Mouse (Mus musculus) ovary, postnatal 14 days (tissue): Measurements from ENCODE around the gene Nsmce4a.

Experiments used
- DNase-seq: peaks from one replicate; pipeline ENCODE4 v3.0.0; 2022; ENCODE audit warnings: low spot score

Nsmce4a gene

DNA sequence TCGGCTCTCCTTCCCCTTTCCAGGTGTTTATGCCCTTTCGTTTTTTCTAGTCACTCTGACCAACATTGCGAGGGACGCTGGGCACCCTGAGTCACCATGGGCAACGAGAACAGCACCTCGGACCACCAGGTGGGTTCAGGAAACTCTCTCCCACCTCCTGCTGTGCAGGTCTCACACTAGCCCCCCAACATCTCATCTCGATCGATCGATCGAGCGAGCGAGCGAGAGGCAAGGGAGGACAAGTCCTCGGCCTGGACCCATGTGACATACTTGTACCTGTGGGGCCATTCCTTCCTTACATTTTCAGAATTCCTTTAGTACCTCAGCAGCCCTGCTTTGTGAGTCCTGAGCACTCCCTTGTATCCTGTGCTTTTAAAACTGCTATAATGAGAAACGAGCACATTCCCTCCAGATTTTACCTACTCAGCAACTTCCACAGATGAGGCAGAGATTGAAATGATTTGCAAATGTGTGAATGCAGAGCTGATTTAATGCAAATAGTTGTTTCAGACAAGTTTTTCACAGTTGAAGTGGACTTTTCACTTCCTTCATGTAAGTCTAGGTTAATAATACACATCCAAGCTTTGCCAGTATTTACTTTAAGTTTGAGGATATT, 4.6 kb upstream of the Nsmce4a start, which contains the start of gene Tacc2:
Gene Tacc2, plus strand, starts transcription at position 51 of the 616 bp plus-strand sequence.
- no peak for DNase-seq

DNA sequence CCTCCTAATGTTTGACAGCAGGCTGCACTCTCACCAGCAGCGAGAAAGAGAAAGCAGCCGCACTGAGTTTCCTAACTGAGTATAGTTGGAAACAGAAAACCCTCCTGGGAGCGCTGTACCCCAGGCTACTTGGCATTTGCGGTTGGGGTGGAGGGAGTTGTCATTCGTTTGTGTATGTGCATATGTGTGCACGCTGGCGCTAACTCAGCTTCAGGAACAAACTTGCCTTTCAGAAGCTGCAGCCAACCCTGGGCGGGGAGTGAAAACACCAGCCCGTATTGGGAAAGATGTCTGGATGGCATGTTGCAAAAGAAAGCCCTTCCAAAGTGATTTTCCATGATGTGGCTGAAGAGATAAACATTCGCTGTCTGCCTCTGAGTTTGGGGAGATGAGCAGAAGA, 4.1 kb upstream of the Nsmce4a start:
- DNase-seq: no peak

DNA sequence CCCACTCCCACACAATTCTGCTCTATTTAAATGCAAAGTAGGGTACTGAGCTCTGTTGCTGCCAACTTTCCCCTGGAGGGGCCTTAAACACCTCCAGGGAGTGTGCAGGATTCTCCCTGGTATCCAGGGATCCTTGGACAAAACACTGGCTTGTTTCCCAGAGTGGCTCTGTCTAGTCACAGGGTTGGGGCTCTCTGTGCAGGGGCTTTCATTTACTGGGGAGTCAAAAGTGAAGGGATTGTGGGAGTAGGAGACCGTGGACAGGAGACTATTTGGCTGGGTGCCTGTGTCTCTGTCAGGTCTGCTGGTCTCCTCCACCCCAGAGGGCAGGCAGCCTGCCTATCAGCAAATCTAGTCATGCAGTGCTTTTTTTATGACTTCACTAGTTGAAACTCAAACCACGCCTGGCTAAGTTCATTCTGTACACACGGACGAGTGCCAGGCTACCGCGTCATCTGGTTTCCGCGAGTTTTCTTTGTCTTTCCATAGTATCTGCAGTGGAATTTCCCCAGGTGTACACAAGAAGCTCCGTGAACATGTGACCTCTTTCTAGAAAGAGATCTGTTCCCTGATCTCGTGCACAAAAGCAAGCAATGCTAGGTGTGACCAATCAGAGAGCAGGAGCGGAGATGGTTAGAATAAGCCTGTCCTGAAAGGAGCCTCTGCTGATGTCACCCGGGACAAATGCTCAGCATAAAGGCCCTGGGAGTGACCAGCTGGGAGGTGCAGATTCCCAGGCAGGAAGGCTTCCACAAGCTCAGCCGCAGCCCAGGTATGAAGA, 1.5 kb upstream of the Nsmce4a start:
- peak; percentile 29 for DNase-seq

DNA sequence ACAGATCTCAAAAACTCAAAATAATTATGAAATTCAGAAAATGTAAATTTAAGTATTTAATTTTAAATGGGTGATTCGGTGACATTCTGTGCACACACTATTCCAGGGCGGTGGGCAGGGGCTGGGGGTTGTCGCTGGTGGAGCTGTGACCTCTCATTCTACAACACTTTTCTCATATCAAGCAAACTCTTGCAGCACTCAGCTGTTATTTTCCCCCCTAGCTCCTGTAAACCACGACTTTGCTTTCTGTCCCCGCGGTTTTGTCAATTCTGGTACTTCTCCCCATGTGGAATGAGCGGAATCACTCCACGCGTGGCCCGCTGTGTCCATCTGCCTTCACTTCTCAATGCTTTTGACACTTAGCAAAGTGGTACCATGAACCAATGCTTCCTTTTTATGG, 828 bp upstream of the Nsmce4a start:
- DNase-seq: no peak

DNA sequence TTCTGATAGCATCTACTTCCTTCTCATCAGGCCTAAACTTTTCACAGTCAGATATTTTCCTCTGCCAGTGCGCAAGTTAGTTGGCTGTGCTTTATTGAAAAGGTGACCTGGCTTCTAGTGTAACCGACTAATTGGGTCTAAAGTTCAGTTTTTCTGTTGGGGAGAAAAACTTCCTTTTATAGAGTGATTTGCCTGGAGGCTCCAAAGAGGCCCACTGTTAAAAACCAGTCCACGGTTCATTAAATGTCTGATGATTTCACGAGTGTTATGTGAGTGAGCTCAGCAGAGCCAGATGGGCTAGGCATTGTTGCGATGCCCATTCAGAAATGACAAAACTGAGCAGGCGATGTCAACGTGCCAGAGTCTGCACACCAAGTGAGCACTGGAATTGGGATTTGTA, 2.4 kb downstream of the Nsmce4a start:
- no peak for DNase-seq

DNA sequence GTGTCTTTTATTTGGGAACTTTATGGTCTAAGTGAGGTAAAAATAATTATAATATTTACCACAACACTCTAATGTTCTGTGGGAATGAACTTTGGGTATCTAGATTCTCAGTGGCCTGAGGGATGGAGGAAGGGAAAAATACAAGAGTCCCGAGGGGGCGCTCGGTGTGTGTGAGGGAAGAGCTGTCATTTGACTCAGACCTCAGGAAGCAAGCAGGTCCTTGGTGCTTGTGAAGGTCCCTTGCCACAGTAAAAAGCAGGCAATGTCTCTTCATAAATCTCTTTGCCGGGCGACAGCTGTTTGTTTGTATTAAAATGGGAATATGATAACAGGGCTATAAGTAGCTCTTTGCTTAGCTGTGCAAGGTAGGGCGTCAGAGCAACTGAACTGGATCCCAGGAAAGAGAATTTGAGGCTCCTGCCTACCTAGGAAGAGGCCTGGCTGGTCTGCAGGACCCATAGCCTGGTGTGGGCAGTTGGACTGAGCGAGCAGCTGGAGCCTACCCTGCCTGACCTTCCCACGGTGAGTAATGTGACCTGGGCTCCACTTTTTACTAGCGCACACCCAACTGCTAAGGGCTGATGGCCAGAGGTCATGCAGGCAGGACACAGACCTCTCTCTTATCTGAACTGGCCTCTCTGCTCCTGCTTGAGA, 4.0 kb downstream of the Nsmce4a start:
- no peak for DNase-seq

DNA sequence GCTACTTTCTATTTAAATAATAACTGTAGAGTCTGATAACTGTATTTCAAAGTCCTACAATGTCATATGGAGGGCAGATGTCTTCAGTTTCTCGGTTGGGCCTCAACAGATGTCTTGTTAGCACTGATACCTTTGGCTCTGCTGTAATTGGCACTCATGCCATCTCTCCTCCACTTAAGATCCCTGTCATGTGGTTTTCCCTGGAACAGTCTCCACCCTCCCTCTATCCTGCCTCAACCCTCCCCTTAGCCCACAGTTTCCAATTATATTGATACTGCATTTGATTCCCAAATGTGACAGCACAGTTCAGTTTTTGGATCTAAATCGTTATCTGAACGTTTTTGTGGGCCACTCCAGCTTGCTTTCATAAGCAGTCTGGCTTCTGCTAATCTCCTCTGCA, 8.3 kb downstream of the Nsmce4a start:
- DNase-seq: no peak

DNA sequence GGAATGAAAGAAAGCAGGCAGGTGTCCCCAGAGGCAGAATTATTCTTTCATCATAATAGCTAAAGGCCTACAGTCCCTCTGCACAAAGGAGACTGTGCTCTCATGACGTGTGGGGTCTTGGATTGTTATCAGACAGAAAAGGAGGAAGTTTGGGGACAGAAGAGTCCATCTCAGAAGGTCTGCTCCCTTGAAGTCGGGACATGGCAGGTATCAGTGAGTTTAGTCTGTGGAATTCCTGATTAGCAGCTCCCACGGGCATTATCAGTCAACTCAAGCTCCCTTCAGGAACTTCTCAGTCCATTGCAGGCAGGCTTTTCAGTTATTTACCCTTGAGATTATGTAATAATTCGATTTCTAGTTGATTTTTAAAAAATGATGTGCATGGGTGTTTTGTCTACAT, 9.0 kb downstream of the Nsmce4a start:
- no peak for DNase-seq

DNA sequence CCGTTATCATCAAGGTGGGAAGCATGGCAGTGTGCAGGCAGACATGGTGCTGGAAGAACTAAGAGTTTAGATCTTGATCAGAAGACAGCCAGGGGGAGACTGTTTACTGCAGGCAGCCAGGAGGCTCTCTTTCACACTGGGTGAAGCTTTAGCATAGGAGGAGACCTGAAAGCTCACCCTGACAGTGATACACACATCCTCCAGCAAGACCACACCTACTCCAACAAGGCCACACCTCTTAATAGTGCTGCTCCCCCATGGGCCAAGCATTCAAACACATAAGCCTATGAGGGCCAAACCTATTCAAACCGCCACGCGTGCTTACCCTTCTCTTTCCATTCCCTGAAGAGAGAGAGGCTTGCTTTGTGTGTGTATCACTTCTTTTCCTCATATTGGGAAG, 9.6 kb downstream of the Nsmce4a start:
- no peak for DNase-seq

DNA sequence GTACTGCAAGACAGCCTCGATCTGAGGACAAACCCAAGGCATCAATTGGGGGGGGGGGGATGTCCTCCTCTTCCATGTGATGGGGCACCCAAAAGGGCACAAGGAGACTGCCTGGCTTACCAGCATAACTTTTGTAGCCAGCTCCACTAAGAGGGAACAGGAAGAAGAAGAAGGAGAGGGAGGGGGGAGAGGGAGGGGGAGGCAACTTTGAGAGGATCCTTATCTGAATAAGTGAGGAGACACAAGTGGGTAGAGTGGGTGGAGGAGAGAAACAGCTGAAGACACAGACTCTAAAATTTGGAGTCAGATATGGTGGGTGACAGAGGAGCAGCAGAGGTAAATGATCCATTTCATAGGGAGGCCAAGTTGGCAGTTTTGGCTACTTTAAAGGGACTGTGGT, 12.0 kb downstream of the Nsmce4a start:
- DNase-seq: no peak

DNA sequence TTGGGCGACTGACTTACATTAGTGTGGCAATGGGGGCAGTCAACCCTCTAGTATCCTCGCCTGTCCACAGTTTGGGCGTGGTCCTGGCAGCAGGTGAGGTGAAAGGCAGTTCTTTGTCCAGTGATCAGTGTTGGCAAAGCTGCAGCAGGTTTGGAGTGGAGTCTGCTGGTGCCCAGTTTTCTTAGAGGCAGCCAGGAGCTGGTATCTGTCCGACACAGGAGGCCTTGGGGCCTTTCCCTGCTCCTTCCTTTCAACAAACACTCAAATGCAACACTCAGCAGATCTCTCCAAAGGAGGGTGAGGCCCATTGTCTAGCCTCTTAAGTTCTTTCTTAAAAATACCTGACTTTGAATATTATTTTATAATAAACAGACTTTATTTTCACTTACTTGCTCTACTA, 14.3 kb downstream of the Nsmce4a start:
- DNase-seq: no peak

DNA sequence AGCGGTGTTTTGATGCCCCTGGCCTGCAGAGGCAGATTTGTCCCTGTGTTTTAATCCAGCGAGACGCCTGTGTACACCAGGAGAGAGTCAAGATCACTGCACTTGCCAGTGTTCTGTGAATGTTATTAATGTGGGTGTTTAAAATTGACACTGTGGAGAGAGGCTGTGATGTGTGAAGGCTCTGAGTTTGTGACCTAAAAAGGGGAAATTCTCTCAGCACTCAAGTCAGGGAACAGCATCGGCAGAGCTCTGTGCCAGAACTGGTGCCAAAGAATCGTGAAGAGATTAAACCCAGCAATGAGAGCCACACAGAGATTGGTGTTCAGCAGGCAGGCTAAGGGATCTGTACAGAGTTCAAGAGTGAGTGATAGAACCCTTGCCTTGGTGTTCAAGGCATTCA, 17.3 kb downstream of the Nsmce4a start:
- no peak for DNase-seq

DNA sequence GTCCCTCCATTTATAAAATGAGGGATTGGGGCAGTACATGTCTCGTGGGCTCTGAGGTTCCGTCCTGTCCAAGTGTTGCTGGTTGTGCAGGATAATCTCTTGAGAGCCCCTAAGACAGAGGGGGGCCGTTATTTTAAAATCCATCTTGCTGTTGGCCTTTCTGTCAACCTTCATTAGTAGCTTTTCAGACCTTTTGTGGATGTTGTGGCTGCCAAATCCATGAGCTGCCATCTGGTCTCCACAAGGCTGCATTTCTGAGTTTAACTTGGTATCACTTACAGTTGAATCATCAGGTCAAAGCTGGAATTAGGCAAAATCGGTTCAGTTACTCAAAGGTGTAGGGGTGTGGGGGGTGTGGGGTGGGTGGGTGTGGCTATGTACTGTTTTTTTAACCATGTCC, 19.6 kb downstream of the Nsmce4a start:
- DNase-seq: no peak

DNA sequence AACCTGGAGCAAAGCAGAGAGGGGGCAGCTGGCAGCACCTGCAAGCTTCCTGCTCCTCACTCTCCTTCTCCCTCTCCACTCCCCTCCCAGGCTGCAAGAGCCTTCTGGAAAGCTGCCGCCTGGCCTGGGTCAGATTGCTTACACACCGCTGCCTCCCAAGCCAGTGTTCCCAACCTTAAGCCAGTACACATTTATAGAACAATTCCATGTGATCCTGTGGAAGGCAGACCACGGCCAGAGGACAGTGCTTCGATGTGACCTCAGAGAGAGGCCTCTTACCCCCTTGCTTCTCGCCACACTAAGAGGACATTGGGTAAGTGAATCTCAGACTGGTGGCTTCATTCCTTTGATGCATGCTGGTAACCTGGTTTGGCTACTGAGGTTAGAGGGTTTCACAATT, 20.1 kb downstream of the Nsmce4a start:
- no peak for DNase-seq

DNA sequence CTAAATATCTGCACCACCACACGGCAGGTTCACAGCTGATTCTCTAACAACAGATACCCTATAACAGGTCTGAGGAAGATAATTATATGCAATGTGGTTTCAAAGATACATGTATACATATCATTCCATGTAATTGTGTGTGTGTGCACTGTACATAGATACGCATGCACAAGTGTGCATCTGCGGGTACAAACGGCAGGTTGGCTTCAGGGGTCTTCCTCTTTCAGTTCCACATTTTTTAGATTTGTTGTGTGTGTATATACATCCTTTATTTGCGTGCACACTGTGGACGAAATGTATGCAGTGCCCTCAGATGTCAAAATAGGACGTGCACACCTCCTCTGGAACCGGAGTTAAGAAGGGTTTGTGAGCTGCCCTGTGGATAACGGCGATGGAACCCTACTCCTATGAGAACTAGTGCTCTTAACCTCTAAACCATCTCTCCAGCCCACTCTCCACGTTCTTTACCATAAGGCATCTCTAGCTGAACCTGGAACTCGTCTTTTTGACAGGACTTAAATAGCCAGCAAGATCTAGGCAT, 25.2 kb downstream of the Nsmce4a start:
- DNase-seq: no peak

DNA sequence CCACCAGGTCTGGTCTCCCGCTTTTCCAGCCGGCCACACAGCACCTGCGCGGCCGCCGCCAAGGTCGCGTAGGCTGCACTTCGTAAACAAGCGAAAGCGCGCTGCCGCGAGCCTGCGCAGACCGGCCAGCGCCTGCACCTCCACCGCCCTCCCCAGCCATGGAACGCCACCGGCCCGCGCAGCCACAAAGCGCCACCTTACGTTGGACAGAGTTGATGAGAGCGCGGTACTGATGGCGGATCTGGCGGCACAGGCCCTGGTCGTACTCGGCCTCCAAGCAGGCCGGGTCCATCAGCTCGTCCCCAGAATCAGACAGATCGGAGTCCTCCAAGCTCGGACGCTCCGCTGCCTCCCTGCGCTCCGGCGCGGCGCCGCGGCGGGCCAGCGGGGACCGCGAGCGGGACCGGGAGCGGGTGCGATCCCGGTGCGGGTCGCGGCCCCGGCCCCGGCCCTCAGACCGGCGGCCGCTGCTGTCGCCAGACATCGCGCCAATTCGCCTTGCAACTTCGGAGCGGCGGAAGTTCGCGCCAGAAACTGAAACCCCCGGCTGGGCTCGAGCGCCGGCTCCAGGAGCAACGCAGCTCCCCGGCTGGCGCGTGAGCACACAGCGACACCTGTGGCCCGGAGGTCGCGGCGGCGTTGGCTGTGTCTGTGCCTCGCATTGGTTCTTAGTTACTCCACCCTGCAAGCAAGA, 26.0 kb downstream of the Nsmce4a start:
- DNase-seq: peak; percentile 90

DNA sequence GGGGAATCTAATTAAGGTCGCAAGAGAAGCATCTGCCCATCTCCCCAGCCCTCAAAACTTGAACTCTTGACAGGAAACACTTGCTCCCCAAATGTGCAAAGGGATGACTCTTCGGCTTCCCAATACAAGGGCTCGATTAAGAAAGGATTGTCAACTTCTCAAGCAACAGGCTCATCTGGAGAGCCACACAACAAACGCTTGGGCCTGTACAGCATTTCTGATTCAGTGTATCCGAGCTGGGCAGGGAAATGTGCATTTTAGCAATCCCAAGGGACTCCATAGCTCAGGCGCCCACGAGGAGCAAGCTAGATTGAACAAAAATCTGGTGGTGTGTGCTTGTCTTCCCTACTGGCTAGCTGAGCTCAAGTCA, 26.5 kb downstream of the Nsmce4a start:
- no peak for DNase-seq

DNA sequence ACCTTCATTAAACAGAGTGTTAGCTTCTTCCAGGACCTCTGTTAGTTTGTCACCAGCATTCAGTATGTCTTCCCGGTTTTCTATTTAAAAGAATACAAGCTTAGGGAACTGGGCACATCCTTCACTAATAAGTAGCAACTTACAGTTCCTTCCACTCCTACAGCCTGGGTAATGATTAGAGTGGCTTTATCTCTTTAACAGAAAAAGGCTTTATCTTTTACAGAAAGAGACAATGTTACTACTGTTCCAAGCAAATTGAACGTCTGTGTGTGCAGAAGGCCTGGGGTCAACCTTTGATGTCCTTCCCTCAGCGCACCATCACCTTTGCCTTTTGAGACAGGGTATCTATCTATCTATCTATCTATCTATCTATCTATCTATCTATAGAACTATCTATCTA, 27.0 kb downstream of the Nsmce4a start:
- no peak for DNase-seq

DNA sequence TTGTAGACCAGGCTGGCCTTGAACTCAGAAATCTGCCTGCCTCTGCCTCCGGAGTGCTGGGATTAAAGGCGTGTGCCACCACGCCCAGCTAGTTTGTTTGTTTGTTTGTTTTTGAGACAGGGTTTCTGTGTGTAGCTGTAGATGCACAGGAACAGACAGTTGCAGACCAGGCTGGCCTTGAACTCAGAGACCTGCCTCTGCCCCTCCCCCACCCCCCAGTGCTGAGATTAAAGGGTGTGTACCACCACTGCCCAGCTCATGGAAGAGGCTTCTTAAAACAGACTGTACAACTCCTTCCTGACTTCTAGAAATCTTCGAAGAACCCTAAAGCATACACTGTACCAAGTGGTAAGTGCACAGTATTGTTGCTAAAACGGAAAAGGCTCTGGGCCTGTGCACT, 27.5 kb downstream of the Nsmce4a start:
- no peak for DNase-seq

DNA sequence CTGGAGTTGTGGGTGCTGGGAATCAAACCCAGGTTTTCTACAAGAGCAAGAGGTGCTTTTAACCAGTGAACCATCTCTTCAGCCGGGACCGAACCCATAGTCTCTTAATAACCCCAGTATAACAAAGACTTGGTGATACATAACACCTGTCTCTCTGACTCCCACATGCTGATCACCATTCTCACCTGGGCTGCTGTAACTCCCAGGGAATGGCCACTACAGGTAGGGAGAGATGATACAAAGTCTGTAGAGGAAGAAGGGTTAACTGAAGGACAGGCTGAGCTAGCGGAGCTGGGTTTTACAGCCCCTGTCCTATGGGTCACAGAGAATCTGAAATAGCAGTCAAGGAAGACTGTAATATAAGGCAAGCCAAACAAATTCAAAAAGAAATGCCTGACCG, 29.7 kb downstream of the Nsmce4a start:
- DNase-seq: no peak

DNA sequence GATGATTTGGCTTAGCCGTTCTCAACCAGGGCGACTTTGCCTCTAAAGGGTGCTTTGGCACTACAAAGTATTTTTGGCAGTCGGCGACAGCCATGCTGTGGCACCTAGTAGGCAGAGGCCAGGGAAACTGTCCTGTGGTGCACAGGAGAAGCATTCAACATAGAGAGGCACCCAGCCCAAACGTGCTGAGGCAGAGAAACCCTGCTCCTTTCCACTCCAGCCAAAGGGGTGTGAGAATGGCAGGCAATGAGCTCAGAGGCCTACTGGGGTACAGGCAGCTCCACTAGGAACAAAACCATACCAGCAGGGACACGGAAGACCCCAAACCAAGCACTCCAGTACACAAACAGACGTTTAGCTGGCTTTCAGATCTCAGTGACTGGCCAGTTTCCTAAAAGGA, 32.7 kb downstream of the Nsmce4a start:
- no peak for DNase-seq

DNA sequence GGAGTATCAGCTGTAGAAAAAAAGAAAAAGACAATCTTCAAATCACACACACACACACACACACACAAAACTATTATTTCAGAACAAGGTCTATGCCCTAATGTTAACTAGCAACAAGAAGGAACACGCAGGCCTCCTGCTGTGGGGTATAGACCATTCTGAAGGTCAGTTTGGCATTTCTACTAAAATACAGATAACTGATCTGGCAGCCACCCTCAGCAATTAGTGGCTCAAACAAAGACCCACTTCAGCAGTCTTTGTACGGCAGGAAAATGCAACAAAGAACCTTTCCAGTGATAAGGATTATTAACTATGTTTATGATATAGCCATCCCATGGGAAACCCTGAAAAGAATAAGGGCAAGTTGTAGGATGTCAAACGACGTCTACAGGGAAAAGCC, 35.9 kb downstream of the Nsmce4a start:
- DNase-seq: no peak

DNA sequence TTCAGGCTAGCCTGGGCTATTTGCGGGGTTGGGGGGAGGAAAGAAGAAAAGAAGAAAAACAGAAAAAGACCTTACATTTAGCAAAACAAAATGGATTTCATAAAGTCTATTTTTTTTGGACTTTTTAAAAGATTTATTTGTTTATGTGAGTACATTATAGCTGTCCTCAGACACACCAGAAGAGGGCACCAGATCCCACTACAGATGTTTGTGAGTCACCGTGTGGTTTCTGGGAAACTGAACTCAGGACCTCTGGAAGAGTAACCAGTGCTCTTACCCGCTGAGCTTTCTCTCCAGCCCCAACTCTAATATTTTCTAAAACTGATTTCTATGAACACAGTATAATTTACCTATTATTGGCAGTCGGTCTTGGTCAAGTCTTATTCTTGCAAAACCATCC, 37.7 kb downstream of the Nsmce4a start:
- DNase-seq: no peak
